Mouse (Mus musculus) intestine, embryonic 14.5 days (tissue): ENCODE results near the gene Ccdc194. TPM values are rescaled to one million over a fixed set of nuclear protein-coding genes. Genes with fewer than 3 reads are reported as not detected.

Source experiments
- ATAC-seq: fragments of 200-750 bp; cut with Nextera tagmentation; replicated peaks from 2 replicates; pipeline ENCODE4 v1.8.0; 2017; ENCODE audit warnings: low read depth, moderate number of reproducible peaks, moderate TSS enrichment, moderate library complexity; ENCODE audit not compliant: low FRiP score, low TSS enrichment
- DNase-seq: peaks from one replicate; pipeline ENCODE4 v3.0.0-alpha.2; 2018; ENCODE audit warnings: low spot score
- H3K27ac ChIP-seq: fragments of 300-500 bp; sonication (generic); 2 replicates; pipeline ENCODE4 v1.5.1; 2014; ENCODE audit warnings: low read depth, mild to moderate bottlenecking, control low read depth
- H3K27me3 ChIP-seq: fragments of 300-500 bp; sonication (generic); replicated peaks from 2 replicates; pipeline ENCODE4 v1.6.1; 2014; ENCODE audit warnings: low read length, control low read depth; ENCODE audit not compliant: control insufficient read depth, insufficient read depth
- H3K36me3 ChIP-seq: fragments of 300-500 bp; sonication (generic); 2 replicates; pipeline ENCODE4 v1.6.1; 2014; ENCODE audit warnings: low read length, control low read depth; ENCODE audit not compliant: control insufficient read depth, insufficient read depth
- H3K4me1 ChIP-seq: fragments of 300-500 bp; sonication (generic); replicated peaks from 2 replicates; pipeline ENCODE4 v1.6.1; 2014; ENCODE audit warnings: low read length, control low read depth, mixed read lengths; ENCODE audit not compliant: control insufficient read depth, insufficient read depth
- H3K4me2 ChIP-seq: fragments of 300-500 bp; sonication (generic); 2 replicates; pipeline ENCODE4 v1.6.1; 2014; ENCODE audit warnings: low read length
- H3K4me3 ChIP-seq: fragments of 300-500 bp; sonication (generic); 2 replicates; pipeline ENCODE4 v1.5.1; 2014; ENCODE audit warnings: low read depth, low read length, control low read depth, mixed read lengths
- H3K9ac ChIP-seq: fragments of 300-500 bp; sonication (generic); 2 replicates; pipeline ENCODE4 v1.6.1; 2014; ENCODE audit warnings: mild to moderate bottlenecking, low read length
- H3K9me3 ChIP-seq: fragments of 300-500 bp; sonication (generic); 2 replicates; pipeline ENCODE4 v1.6.1; 2016; ENCODE audit warnings: low read length, control low read depth; ENCODE audit not compliant: control insufficient read depth
- WGBS: fragments of 180-500 bp; shearing (Covaris S2); extraction: QIAGEN DNeasy Blood & Tissue Kit; methylation state at CpG from one replicate; pipeline ENCODE4 v1.1.7; 2014; 5-methylcytosine and 5-hydroxymethylcytosine counted together
- polyA plus RNA-seq: library from polyadenylated mRNA; unstranded; fragments of >200 nt; fragmentation: Nextera tagmentation; extraction: Ambion mirVana; gene quantifications from 2 replicates; pipeline ENCODE4 v1.2.1, GENCODE M21; 2014

Ccdc194 gene
- polyA plus RNA-seq, 1 experiment from 2014 or later: 0.54 TPM

DNA sequence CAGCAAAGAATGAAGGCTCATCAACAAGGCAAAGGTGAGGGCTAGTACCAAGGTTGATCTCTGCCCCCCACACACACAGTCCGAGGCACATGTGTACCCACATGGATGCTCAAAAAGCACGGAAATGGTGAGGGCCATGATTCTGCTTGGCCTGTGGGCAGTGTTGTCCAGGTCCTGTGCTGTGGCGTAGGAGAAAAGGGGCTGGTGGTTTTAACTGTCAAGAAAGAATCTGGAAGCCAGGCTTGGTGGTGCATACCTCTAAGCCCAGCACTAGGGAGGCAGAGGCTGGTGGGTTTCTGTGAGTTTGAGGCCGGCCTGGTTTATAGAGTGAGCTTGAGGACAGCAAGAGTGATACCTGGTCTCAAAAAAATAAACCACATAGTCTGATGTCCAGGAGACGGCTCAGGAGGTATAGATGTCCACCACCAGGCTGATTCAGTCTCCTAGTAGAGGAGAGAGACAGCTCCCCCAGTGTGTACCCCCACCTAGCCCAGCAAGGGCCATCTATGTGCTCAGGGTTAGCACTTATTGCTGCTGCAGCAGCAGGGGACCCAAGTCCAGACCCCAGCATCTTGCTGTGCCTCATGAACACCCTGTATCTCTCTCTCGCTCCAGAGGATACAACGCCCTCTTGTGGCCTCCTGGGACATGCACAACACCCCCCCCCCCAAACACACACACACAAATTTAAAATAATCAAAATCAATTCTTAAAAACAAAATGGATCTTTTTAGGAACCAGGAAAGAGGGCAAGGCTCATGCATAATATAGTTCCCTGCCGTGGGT lies 52.7 kb downstream of the Ccdc194 start:
- H3K36me3 ChIP-seq: peaks cover 47% of the 10 kb centered on the region
- no peak overlapping the region for H3K4me2 ChIP-seq
- WGBS: 84% methylated on average over 8 of the region's 8 CpGs
- no peak overlapping the region for H3K9ac ChIP-seq
- ATAC-seq (no peak), DNase-seq (no peak)
- no peak overlapping the region for H3K27ac ChIP-seq
- H3K27me3 ChIP-seq: no peaks in the 10 kb centered on the region
- no peaks in the 10 kb centered on the region for H3K9me3 ChIP-seq
- H3K4me1 ChIP-seq: peaks cover 21% of the 10 kb centered on the region
- no peak overlapping the region for H3K4me3 ChIP-seq

- ATAC-seq: no peak
- no peak overlapping the region for H3K9ac ChIP-seq
- no peak for DNase-seq
- H3K4me1 ChIP-seq: peaks cover 16% of the 10 kb centered on the region
- no peaks in the 10 kb centered on the region for H3K27me3 ChIP-seq
- H3K4me2 ChIP-seq: no peak overlapping the region
- H3K9me3 ChIP-seq: no peaks in the 10 kb centered on the region
- H3K27ac ChIP-seq: no peak overlapping the region
- H3K36me3 ChIP-seq: peaks cover 47% of the 10 kb centered on the region
- WGBS: 93% methylated on average over 17 of the region's 17 CpGs
- H3K4me3 ChIP-seq: no peak overlapping the region
Measured at GRCm38 (mm10) chr8:71471861-71472260, 53.6 kb downstream of the Ccdc194 start.

GRCm38 (mm10) chr8:71470913-71471255 lies 54.6 kb downstream of the Ccdc194 start:
- WGBS: 79% methylated on average over 5 of the region's 5 CpGs
- H3K4me1 ChIP-seq: peaks cover 14% of the 10 kb centered on the region
- no peaks in the 10 kb centered on the region for H3K27me3 ChIP-seq
- no peaks in the 10 kb centered on the region for H3K9me3 ChIP-seq
- H3K27ac ChIP-seq: no peak overlapping the region
- ATAC-seq (no peak), DNase-seq (no peak)
- H3K9ac ChIP-seq: no peak overlapping the region
- no peak overlapping the region for H3K4me3 ChIP-seq
- no peak overlapping the region for H3K4me2 ChIP-seq
- H3K36me3 ChIP-seq: peaks cover 47% of the 10 kb centered on the region

GRCm38 (mm10) chr8:71470146-71470912 lies 55.2 kb downstream of the Ccdc194 start:
- ATAC-seq: no peak
- peaks cover 45% of the 10 kb centered on the region for H3K36me3 ChIP-seq
- H3K27me3 ChIP-seq: no peaks in the 10 kb centered on the region
- H3K4me3 ChIP-seq: peak overlapping the region; percentile 80; the same call in 1 of the 2 replicates
- peak overlapping the region; percentile 67 for H3K9ac ChIP-seq
- WGBS: 83% methylated on average over 3 of the region's 3 CpGs
- H3K4me2 ChIP-seq: peak overlapping the region; percentile 95
- no peak for DNase-seq
- H3K4me1 ChIP-seq: peaks cover 11% of the 10 kb centered on the region
- no peak overlapping the region for H3K27ac ChIP-seq
- no peaks in the 10 kb centered on the region for H3K9me3 ChIP-seq

Other genes starting within 250 kb of the Ccdc194 start
- gene Use1, start 158.9 kb downstream of the Ccdc194 start, polyA plus RNA-seq: 110 and 111 TPM in 2 replicates
- 3.5 and 5.3 TPM in 2 replicates for gene Ocel1, start 154.4 kb downstream of the Ccdc194 start, polyA plus RNA-seq
- 71.8 and 92.8 TPM in 2 replicates for gene Nr2f6, start 143.8 kb downstream of the Ccdc194 start, polyA plus RNA-seq
- gene Ushbp1, start 129.9 kb downstream of the Ccdc194 start, polyA plus RNA-seq: 8.3 and 9.4 TPM in 2 replicates
- gene Babam1, start 128.8 kb downstream of the Ccdc194 start, polyA plus RNA-seq: 95.1 and 99.9 TPM in 2 replicates
- 30.5 and 33.5 TPM in 2 replicates for gene Ankle1, start 119.7 kb downstream of the Ccdc194 start, polyA plus RNA-seq
- gene Abhd8, start 62.1 kb downstream of the Ccdc194 start, polyA plus RNA-seq: 29.4 and 30.8 TPM in 2 replicates
- 183 and 191 TPM in 2 replicates for gene Mrpl34, start 60.8 kb downstream of the Ccdc194 start, polyA plus RNA-seq
- gene Dda1, start 56.5 kb downstream of the Ccdc194 start, polyA plus RNA-seq: 102 TPM in 2 replicates
- 1.2 and 1.7 TPM in 2 replicates for gene Ano8, start 39.7 kb downstream of the Ccdc194 start, polyA plus RNA-seq
- gene Gtpbp3, start 37.6 kb downstream of the Ccdc194 start, polyA plus RNA-seq: 6.1 and 6.2 TPM in 2 replicates
- 59.3 and 63.7 TPM in 2 replicates for gene Plvap, start 14.0 kb downstream of the Ccdc194 start, polyA plus RNA-seq
- 11.8 and 14.5 TPM in 2 replicates for gene Bst2, start 11.7 kb upstream of the Ccdc194 start, polyA plus RNA-seq
- 102 and 103 TPM in 2 replicates for gene Mvb12a, start 17.2 kb upstream of the Ccdc194 start, polyA plus RNA-seq
- 0.83 and 1.6 TPM in 2 replicates for gene Tmem221, start 33.2 kb upstream of the Ccdc194 start, polyA plus RNA-seq
- gene Nxnl1, start 40.9 kb upstream of the Ccdc194 start, polyA plus RNA-seq: not detected in 2 replicates
- gene Slc27a1, start 43.2 kb upstream of the Ccdc194 start, polyA plus RNA-seq: 15.8 and 20.0 TPM in 2 replicates
- 273 and 286 TPM in 2 replicates for gene Pgls, start 66.5 kb upstream of the Ccdc194 start, polyA plus RNA-seq
- gene Fam129c, start 71.9 kb upstream of the Ccdc194 start, polyA plus RNA-seq: 3.1 and 4.9 TPM in 2 replicates
- gene Colgalt1, start 85.3 kb upstream of the Ccdc194 start, polyA plus RNA-seq: 84.4 and 85.3 TPM in 2 replicates
- gene Unc13a, start 146.0 kb upstream of the Ccdc194 start, polyA plus RNA-seq: 1.6 and 2.4 TPM in 2 replicates
- 4.1 and 4.5 TPM in 2 replicates for gene Jak3, start 150.6 kb upstream of the Ccdc194 start, polyA plus RNA-seq
- 0.98 and 1.4 TPM in 2 replicates for gene Insl3, start 163.5 kb upstream of the Ccdc194 start, polyA plus RNA-seq
- 6.9 and 8.4 TPM in 2 replicates for gene B3gnt3, start 176.1 kb upstream of the Ccdc194 start, polyA plus RNA-seq
- gene Fcho1, start 200.0 kb upstream of the Ccdc194 start, polyA plus RNA-seq: 5.8 and 6.9 TPM in 2 replicates